Mouse (Mus musculus): ENCODE measurements around the gene Elac2. TPM values are rescaled to one million over a fixed set of nuclear protein-coding genes. Genes with fewer than 3 reads are reported as not detected.

The Elac2 gene
- 19.9 and 22.0 TPM in 2 replicates for polyA plus RNA-seq (2015; fragmentation: Nextera tagmentation; extraction: Ambion mirVana)

GRCm38 (mm10) chr11:64978720-64979488 lies at the start of gene Elac2:
Elac2 (plus strand) TSS chr11:64979038.
- Histone ChIP-seq H3K4me2 (peak within 1 kb of the TSS; percentile 92), H3K9ac (peak within 1 kb of the TSS; percentile 91), H3K27me3 (replicated peaks) (peaks cover 19% of the 10 kb centered on the region), H3K4me1 (peaks cover 16% of the 10 kb centered on the region), H3K36me3 (peaks cover 32% of the 10 kb centered on the region), H3K27ac (replicated peaks) (no peak within 1 kb of the TSS), H3K4me3 (peak within 1 kb of the TSS; percentile 98), H3K9me3 (no peaks in the 10 kb centered on the region)
- ATAC-seq (ENCODE audit: extremely low read depth, insufficient number of reproducible peaks, low FRiP score, low TSS enrichment) = peak; percentile 100
- under 1% methylated on average over 65 of the region's 65 CpGs for WGBS

GRCm38 (mm10) chr11:64929130-64929529 lies 49.7 kb upstream of the Elac2 start:
- Histone ChIP-seq H3K27ac (replicated peaks) (no peak overlapping the region), H3K9ac (no peak overlapping the region), H3K36me3 (no peaks in the 10 kb centered on the region), H3K4me1 (peaks cover 27% of the 10 kb centered on the region), H3K4me3 (no peak overlapping the region), H3K27me3 (replicated peaks) (peaks cover 2% of the 10 kb centered on the region; the same call in 1 of the 2 replicates), H3K4me2 (no peak overlapping the region), H3K9me3 (no peaks in the 10 kb centered on the region)
- no peak for ATAC-seq (ENCODE audit: extremely low read depth, insufficient number of reproducible peaks, low FRiP score, low TSS enrichment)
- 87% methylated on average over 2 of the region's 2 CpGs for WGBS

GRCm38 (mm10) chr11:64931060-64931770 lies 47.6 kb upstream of the Elac2 start:
- peak overlapping the region; percentile 31 for H3K4me2 ChIP-seq
- no peak overlapping the region for H3K27ac ChIP-seq (replicated peaks)
- no peak overlapping the region for H3K9ac ChIP-seq
- no peak for ATAC-seq (ENCODE audit: extremely low read depth, insufficient number of reproducible peaks, low FRiP score, low TSS enrichment)
- 0 out of 2 replicates have a peak, but pooled peaks cover 2% of the 10 kb centered on the region for H3K27me3 ChIP-seq (replicated peaks)
- no peaks in the 10 kb centered on the region for H3K36me3 ChIP-seq
- peaks cover 18% of the 10 kb centered on the region for H3K4me1 ChIP-seq
- no peaks in the 10 kb centered on the region for H3K9me3 ChIP-seq
- WGBS = 41% methylated on average over 11 of the region's 11 CpGs
- H3K4me3 ChIP-seq = no peak overlapping the region

GRCm38 (mm10) chr11:64937226-64937625 lies 41.6 kb upstream of the Elac2 start:
- no peak overlapping the region for H3K4me3 ChIP-seq
- no peak overlapping the region for H3K4me2 ChIP-seq
- ATAC-seq (ENCODE audit: extremely low read depth, insufficient number of reproducible peaks, low FRiP score, low TSS enrichment) = no peak
- H3K36me3 ChIP-seq = no peaks in the 10 kb centered on the region
- no peaks in the 10 kb centered on the region for H3K4me1 ChIP-seq
- 81% methylated on average over 2 of the region's 2 CpGs for WGBS
- no peaks in the 10 kb centered on the region for H3K9me3 ChIP-seq
- H3K9ac ChIP-seq = no peak overlapping the region
- H3K27ac ChIP-seq (replicated peaks) = no peak overlapping the region
- H3K27me3 ChIP-seq (replicated peaks) = no peaks in the 10 kb centered on the region

- Histone ChIP-seq H3K27ac (replicated peaks) (no peak overlapping the region), H3K36me3 (no peaks in the 10 kb centered on the region), H3K4me1 (no peaks in the 10 kb centered on the region), H3K4me3 (no peak overlapping the region), H3K4me2 (no peak overlapping the region), H3K27me3 (replicated peaks) (no peaks in the 10 kb centered on the region), H3K9me3 (no peaks in the 10 kb centered on the region), H3K9ac (no peak overlapping the region)
- no peak for ATAC-seq (ENCODE audit: extremely low read depth, insufficient number of reproducible peaks, low FRiP score, low TSS enrichment)
- 74% methylated on average over 2 of the region's 2 CpGs for WGBS
Measured at GRCm38 (mm10) chr11:64941193-64941592, 37.6 kb upstream of the Elac2 start.

GRCm38 (mm10) chr11:64949782-64950181 lies 29.1 kb upstream of the Elac2 start:
- Histone ChIP-seq H3K27me3 (replicated peaks) (0 out of 2 replicates have a peak, but pooled peaks cover 3% of the 10 kb centered on the region), H3K4me1 (no peaks in the 10 kb centered on the region), H3K36me3 (no peaks in the 10 kb centered on the region), H3K4me2 (no peak overlapping the region), H3K27ac (replicated peaks) (no peak overlapping the region), H3K9ac (no peak overlapping the region), H3K9me3 (no peaks in the 10 kb centered on the region), H3K4me3 (no peak overlapping the region)
- 75% methylated on average over 3 of the region's 3 CpGs for WGBS
- ATAC-seq (ENCODE audit: extremely low read depth, insufficient number of reproducible peaks, low FRiP score, low TSS enrichment) = no peak

GRCm38 (mm10) chr11:64956962-64957729 lies 21.7 kb upstream of the Elac2 start:
- H3K4me2 ChIP-seq = peak overlapping the region; percentile 71
- no peak overlapping the region for H3K27ac ChIP-seq (replicated peaks)
- no peaks in the 10 kb centered on the region for H3K9me3 ChIP-seq
- peak overlapping the region; percentile 40 for H3K4me3 ChIP-seq
- peak overlapping the region; percentile 62 for H3K9ac ChIP-seq
- 8% methylated on average over 16 of the region's 16 CpGs for WGBS
- 0 out of 2 replicates have a peak, but pooled peaks cover 20% of the 10 kb centered on the region for H3K27me3 ChIP-seq (replicated peaks)
- H3K36me3 ChIP-seq = no peaks in the 10 kb centered on the region
- no peak for ATAC-seq (ENCODE audit: extremely low read depth, insufficient number of reproducible peaks, low FRiP score, low TSS enrichment)
- peaks cover 14% of the 10 kb centered on the region for H3K4me1 ChIP-seq

GRCm38 (mm10) chr11:64962629-64963028 lies 16.2 kb upstream of the Elac2 start:
- Histone ChIP-seq H3K27ac (replicated peaks) (no peak overlapping the region), H3K9ac (no peak overlapping the region), H3K36me3 (no peaks in the 10 kb centered on the region), H3K4me2 (no peak overlapping the region), H3K27me3 (replicated peaks) (peaks cover 25% of the 10 kb centered on the region), H3K4me3 (no peak overlapping the region), H3K4me1 (no peaks in the 10 kb centered on the region), H3K9me3 (no peaks in the 10 kb centered on the region)
- no peak for ATAC-seq (ENCODE audit: extremely low read depth, insufficient number of reproducible peaks, low FRiP score, low TSS enrichment)
- WGBS = 76% methylated on average over 2 of the region's 2 CpGs

GRCm38 (mm10) chr11:64968507-64968906 lies 10.3 kb upstream of the Elac2 start:
- no peak overlapping the region for H3K9ac ChIP-seq
- ATAC-seq (ENCODE audit: extremely low read depth, insufficient number of reproducible peaks, low FRiP score, low TSS enrichment) = no peak
- H3K36me3 ChIP-seq = no peaks in the 10 kb centered on the region
- no peaks in the 10 kb centered on the region for H3K9me3 ChIP-seq
- no peak overlapping the region for H3K4me2 ChIP-seq
- WGBS = 12% methylated on average over 3 of the region's 3 CpGs
- no peak overlapping the region for H3K27ac ChIP-seq (replicated peaks)
- H3K4me1 ChIP-seq = 0 out of 2 replicates have a peak, but pooled peaks cover 3% of the 10 kb centered on the region
- H3K4me3 ChIP-seq = no peak overlapping the region
- H3K27me3 ChIP-seq (replicated peaks) = peaks cover 41% of the 10 kb centered on the region

GRCm38 (mm10) chr11:64968939-64969342 lies 9.9 kb upstream of the Elac2 start:
- Histone ChIP-seq H3K9me3 (no peaks in the 10 kb centered on the region), H3K4me3 (no peak overlapping the region), H3K9ac (no peak overlapping the region), H3K36me3 (no peaks in the 10 kb centered on the region), H3K4me1 (0 out of 2 replicates have a peak, but pooled peaks cover 3% of the 10 kb centered on the region), H3K4me2 (no peak overlapping the region), H3K27ac (replicated peaks) (no peak overlapping the region), H3K27me3 (replicated peaks) (peaks cover 46% of the 10 kb centered on the region)
- ATAC-seq (ENCODE audit: extremely low read depth, insufficient number of reproducible peaks, low FRiP score, low TSS enrichment) = no peak
- 48% methylated on average over 4 of the region's 4 CpGs for WGBS

- Histone ChIP-seq H3K4me3 (no peak overlapping the region), H3K36me3 (no peaks in the 10 kb centered on the region), H3K4me2 (no peak overlapping the region), H3K27ac (replicated peaks) (no peak overlapping the region), H3K9ac (no peak overlapping the region), H3K27me3 (replicated peaks) (peaks cover 63% of the 10 kb centered on the region), H3K4me1 (0 out of 2 replicates have a peak, but pooled peaks cover 3% of the 10 kb centered on the region), H3K9me3 (no peaks in the 10 kb centered on the region)
- WGBS = 58% methylated on average over 3 of the region's 3 CpGs
- no peak for ATAC-seq (ENCODE audit: extremely low read depth, insufficient number of reproducible peaks, low FRiP score, low TSS enrichment)
Measured at GRCm38 (mm10) chr11:64971471-64971988, 7.3 kb upstream of the Elac2 start.
